Mouse (Mus musculus) heart, adult 9 months (tissue): ENCODE measurements at regions not wholly inside any gene's neighbourhood (a gene's known extent, or its start where the extent isn't known, plus 50 kb on each side); places are given as distances from the start of the nearest gene placed in this dataset.
"Not testable (repeated sequence)": the region's sequence is repeated elsewhere in the genome, so short reads cannot be mapped to it uniquely, and the experiment has no call there.

ENCODE experiments used
- DNase-seq, 2 experiments: peaks; one replicate each; pipeline ENCODE4 v3.0.0; 2022; ENCODE audit warnings: low spot score in 2 of 2

DNA sequence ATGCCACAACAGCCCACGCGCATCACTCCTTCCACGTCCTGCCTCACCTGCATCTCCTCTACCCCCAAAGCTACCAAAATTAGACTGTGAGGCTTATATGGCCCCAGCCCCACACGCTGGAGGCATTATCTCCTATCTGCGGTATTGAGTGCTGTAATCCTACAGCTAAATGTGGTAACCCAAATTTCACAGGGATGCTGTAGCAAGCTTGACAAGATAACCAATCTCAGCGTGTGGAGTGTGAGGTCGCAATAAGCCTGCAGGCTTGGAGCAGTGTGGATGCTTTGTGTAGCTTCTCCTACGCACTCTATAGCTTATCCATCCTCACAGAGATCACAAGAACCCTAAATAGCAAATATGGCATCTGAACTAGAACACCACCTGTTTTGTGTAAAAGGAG is 251.2 kb upstream of the Kcnh8 start:
- DNase-seq, result no peak

DNA sequence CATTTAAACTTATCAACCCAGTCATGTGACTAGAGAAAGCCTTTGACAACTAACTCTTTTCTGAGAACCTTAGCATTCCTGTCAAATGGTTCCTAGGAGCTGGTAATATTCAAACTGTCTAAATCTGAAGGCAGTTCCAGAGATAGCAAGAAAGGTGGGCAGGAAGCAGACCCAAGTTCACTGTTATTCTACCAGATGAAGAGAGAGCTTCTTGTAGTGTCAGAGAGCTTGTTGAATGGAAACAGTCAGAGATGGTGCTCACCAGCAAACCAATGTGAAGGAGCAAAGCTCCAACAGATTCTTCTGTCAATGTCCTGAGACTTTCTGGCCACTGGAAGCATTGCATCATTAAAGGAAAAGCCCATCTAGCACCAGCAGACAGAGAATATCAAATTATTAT is 251.8 kb upstream of the Kcnh8 start:
- no peak for DNase-seq

DNA sequence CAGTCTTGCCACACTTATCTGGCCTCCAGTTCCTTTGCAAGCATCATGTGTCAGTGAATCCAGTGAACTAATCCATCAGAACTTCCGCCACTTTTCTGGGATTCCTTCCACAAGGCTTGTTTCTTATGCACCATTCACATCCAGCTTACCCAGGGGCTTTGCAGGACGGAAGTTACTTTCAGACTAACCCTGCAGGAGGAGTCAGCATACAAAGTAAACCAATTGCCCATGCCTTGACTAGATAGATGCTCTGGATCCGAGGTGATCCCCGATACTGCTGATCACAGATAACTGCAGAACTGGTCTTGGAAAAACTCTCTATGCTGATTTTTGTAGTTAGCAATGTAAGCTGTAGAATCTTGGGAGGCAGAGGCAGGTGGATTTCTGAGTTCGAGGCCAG is 252.6 kb upstream of the Kcnh8 start:
- no peak for DNase-seq

DNA sequence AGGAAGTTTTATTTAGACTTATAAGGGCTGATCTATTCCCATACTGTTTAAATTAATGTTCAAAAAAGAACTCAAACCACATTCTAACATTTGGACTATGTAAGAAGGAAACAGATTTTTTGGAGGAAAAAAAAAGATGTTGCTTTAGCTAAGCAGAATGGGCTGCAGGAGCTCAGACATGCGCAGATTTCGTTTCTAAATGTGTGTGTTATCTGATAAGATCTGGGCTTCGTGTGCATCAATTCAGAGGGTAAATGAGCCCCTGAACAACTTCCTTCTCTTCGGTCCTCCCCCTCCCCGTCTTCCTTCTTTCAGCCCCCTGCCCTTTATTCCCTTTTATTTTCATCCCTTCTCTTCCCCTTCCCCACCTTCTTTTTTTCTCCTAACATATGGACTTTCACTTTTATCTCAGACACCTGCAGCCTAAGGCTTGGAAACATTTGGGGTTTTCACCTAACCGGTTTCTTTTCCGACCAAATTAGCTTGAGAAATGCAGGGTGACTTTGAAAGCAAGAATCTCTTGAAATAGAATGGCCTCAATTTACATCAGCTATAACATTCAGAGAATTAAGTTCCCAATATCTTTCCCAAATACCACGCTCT is 253.9 kb upstream of the Kcnh8 start:
- no peak for DNase-seq

DNA sequence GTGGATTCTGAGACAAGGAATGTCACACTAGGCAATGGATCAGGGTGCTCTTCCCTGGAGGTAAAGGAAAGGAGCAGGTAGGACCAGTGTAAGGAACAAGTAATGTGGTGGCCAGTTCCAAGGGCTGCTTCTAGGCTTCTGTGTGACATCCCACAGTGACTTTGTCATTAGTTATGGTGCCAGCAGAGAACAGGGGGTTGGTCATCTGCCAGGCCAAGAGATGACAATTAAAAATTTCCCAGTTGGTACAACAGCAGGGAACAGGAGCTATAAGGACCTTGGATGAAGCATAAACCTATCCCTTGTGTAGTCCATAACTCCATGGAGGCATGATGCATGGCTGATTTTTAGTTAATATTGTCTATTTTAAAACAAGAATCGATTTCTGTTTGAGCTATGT is 281.9 kb upstream of the Kcnh8 start:
- DNase-seq, result no peak

DNA sequence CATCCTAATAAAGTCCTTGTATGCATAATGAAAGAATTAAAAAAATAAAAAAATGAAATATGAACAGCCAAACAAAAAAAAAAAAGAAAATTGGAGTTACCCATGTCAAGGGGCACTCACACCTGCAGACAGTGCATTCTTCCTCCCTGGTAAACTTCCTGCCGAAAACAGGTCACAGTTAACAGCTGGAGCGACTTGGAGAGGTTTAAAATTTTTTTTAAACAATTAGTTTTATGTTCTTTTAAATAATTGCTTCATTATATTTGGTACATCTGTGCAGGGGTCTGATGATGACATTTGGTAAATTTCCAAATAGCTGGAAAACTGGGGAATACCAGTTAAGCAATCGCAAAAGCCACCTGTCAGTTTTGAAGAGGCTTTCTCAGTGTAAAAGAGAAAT is 285.5 kb upstream of the Kcnh8 start:
- no peak for DNase-seq

DNA sequence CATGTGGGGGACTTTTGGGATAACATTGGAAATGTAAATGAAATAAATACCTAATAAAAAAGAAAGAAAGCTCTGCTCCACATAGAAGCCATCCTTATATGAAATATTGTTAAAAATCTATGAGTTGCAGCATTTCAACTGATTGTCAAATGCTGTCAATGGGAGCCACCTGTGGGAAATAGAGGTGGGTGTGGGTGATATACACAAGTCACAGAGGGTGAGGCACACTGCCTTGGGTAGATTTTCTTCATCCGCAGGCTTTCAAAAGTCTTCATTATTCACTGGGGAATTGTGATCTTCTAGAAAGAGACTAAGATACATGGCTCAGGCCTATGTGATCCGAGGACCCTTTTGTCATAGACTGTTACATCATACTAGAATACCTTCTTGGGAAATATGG is 286.6 kb upstream of the Kcnh8 start:
- DNase-seq, result no peak

DNA sequence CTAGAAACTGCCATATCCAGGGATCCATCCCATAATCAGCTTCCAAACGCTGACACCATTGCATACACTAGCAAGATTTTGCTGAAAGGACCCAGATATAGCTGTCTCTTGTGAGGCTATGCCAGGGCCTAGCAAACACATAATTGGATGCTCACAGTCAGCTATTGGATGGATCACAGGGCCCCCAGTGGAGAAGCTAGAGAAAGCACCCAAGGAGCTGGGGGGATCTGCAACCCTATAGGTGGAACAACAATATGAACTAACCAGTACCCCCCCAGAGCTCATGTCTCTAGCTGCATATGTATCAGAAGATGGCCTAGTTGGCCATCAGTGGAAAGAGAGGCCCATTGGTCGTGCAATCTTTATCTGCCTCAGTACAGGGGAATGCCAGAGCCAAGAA is 287.1 kb upstream of the Kcnh8 start:
- not testable (repeated sequence) for DNase-seq

DNA sequence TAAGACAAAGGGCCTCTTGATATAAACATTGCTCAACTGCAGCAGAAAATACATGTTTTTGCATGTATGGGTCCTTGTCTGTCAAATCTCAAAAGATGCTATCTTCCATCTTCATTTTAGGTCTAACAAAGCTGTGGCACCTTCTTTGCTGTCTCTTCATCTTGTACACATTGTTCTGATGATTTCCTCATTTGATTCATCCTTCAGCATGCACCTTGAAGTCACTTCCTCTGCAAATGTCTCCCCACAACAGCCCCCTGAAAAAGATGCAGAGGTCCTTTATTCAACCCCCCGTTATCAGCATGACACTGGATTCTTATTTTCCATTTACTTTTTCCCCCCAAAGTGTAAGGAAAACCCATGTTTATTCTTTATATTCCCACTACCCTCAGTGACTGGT is 290.5 kb upstream of the Kcnh8 start:
- no peak for DNase-seq

DNA sequence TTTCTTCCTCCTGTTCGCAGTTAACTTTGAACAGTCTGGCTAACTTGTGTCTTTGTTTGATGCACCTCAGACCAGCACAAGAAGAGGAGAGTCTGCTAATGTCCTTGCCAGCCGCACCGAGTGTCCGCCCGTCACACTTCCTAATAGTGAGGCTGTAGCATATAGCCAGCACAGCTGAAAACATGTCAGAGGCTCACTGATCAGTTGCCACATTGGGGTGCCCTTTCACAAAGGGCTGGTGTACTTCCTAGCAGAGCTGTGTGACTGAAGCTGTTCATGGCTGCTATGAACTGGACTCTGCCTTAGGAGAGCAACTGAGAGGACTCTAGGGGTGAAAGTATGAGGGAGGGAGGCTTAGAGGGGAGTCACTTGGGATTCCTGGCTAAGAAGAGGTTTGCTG is 293.7 kb upstream of the Kcnh8 start:
- no peak for DNase-seq

DNA sequence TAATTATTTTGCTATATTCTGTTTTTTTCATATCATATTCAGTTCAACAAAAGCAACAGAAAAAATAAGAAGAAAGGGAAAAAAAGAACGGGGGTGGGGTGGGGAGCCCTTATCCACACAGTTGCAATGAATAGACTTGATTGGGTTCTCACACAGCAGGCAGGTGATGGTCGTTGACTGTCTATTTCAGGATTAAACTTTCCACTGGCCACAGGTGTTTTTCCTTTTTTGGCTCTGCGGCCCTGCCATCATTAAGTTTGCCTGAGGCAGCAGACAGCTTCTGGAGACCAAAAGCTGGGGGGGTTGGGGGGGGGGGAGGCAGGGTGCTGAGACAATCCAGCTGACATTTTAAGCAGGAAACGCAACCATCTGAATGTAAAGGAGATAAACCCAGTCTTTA is 298.4 kb upstream of the Kcnh8 start:
- DNase-seq, result no peak

DNA sequence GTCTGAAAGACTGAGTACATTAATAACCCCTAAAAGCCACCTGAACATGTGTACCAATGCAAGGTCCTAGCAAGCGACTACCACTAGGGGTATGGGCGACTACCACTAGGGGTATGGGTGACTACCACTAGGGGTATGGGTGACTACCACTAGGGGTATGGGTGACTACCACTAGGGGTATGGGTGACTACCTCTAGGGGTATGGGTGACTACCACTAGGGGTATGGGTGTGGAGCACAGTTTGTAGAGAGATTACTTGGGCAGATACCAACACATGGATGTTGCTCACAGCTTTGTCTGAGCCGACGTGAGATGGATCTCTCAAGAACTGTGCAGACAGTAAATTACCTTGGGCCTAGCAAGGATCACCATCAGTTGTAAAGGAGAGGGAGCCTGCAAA is 299.2 kb upstream of the Kcnh8 start:
- no peak for DNase-seq

DNA sequence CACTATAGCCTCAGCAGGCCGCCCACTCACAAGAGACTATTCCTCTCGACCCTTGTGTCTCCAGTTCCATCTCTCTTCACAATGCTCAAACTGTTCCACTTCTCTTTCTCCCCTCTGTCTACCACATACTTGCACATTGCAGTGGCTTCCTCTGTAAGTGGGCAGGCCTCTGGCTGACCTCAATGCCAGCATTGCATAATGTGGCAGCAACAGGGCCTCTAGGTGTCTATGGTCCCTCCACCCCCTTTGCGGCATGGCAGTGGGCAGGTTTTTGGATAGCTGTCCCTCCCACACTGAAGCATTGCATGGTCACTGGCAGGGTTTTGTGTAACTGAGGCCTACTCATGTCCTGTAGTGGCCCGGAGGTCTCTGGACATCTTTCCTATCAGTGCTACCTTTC is 302.7 kb upstream of the Kcnh8 start:
- DNase-seq, result no peak

DNA sequence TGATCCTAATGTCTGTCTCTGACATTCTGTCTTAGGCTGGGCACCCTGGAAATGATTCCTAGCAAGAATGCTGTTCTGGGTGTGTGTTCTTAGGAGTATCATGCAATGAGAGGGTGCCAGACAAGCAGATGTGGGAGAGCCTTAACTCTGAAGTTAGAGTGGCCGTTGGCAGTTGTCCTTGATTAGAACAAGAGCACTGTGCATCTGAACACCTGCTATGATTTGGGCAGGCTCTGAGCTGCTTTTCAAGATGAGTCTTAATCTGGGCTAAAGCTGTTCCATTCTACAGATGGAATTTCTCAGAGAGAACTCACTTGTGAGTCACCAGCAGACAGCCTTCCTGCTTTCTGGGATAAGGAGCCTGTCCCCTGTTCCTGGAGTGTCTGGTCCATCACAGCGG is 317.1 kb upstream of the Kcnh8 start:
- DNase-seq, result no peak

DNA sequence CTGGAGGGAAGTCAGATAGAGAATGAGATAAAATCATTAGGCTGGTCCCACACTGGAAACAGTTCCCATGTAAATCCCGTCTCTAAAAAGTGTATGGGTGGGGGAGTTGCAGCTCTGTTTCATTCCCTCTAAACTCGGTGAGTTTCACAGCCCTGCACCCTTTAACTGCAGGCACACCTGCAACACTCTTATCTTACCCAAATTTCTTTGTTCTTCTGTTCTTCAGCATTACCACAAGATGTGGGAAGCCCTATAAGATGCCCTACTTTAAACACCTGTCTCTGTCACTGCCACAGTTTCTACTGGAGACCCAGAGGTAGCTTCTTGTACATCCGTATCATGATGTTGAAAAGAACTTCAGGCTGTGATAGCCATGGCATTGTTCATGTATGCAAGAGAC is 320.2 kb upstream of the Kcnh8 start:
- no peak for DNase-seq

DNA sequence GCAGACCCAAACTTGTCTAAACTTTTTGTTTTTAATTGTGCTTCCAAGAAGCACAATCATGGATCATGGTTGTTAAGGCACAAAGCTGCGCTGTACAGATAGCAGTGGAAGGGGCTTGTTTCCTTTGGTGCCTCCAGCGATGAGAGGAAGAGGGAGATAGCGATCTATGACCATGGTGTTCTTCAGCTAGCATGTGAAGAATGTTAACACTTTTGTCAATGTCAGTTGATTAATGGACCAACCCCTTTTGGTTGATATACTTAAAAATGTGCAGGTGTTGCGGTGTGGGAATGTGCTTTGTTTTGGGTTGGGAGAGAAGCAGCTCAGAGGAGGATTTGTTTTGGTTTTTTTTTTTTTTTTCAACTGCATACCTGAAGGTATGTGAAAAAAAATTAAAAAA is 324.0 kb upstream of the Kcnh8 start:
- no peak for DNase-seq

DNA sequence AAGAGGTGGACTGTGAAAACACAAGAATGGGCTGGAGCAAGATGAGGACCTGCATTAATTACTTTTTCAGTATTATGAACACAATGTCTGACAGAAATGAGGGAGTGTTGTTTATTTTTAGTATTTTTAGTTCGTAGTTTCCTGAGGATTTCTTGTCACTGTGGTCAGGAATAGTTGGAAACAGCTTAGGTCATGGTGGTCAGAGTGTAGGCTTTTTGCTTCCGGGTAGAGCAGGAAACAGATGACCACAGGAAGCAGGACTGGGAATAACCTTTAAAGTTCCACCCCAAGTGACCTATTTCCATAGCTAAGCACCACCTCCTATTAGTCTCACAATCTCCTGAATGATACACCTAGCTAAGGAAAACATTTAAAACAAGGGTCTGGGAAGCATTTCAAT is 333.7 kb upstream of the Kcnh8 start:
- DNase-seq, result no peak

DNA sequence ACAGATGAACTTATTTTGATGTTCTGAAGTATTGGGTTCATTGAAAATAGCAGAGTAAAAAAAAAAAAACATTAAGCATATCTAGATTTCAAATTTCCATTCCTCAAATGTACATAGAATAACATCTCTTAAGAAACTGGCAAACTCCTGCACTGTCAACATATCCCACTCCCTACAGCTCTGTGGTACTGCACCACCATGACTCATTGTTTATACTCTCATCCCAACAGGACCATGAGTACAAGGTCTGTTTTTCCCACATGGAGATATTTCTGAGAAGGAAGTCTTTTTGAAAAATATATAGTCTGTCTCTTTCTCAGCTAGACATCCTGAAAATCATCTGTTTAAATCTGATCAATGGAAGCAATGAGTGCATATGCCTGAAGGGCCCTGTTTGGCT is 351.2 kb upstream of the Kcnh8 start:
- no peak for DNase-seq

DNA sequence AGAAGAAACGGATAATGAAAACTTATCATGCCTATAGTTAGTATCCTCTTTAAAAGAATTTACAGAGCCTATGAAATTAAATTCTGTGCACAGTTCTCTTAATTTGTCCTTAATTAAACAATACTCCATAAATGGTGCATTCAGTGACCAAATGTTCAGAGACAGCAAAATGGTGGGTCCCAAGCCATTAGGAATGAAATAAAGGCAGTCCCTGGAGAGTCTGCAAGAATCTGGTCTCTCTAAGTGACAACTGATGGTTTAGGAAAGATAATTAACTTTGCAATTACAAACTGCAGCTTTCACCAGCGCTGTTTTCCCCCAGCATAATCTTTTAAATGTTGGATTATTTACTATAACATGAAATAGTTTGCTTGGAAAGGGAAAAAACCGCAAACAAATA is 376.9 kb upstream of the Kcnh8 start:
- no peak for DNase-seq

DNA sequence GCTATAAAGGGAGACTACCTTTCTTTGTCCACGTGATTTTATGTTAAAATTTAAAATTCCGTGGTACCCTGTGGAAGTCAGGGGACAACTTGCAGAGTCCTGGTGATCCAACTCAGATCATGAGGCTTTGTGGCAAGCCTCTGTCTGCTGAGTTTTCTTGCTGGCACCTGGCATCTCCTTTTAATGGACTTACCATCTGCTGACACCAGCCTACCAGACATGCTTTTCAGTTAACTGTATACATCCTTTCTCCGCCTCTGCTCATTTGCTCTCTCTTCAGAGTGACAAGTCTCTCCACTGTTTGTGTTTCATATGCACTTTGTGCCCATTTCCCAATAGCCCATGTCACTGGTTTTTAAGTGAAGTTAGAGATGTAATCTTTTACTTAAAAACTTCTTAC is 382.1 kb upstream of the Kcnh8 start:
- no peak for DNase-seq

DNA sequence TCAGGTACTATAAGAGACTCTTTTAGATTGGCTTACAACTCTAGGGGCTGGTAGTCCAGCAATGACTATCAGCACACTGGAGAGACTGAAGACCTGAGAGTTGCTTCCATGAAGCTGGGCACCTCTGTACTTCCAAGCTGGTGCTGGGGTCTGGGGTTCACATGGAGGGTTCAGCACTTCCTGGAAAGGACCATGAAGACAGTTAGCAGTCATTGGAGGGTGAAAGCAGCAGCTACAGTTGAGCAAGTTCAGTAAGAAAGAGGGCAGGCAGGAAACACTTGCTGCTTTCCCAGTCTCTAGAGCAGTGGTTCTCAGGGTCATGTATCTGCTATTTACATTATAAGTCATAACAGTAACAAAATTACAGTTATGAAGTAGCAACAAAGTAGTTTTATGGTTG is 384.3 kb upstream of the Satb1 start:
- DNase-seq, result no peak

DNA sequence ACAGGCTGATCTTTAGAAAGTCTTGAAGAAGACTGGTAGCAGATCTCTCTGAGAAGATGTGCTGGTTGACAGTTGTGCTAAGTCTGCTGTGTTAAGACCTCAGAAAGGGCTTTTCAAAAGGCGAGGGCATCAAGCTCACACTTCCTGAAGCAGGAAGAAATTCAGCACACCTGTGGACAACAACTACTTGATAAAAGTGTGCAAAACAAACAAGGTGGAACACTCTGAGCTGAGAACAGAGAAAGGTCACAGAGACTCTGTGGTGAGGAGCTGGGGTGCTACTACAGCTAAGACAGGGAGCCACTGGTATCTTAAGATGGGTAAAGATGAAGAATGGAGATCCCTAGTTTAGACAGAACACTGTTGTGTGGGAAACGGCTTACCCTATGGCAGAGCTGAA is 379.9 kb upstream of the Satb1 start:
- DNase-seq, result no peak

DNA sequence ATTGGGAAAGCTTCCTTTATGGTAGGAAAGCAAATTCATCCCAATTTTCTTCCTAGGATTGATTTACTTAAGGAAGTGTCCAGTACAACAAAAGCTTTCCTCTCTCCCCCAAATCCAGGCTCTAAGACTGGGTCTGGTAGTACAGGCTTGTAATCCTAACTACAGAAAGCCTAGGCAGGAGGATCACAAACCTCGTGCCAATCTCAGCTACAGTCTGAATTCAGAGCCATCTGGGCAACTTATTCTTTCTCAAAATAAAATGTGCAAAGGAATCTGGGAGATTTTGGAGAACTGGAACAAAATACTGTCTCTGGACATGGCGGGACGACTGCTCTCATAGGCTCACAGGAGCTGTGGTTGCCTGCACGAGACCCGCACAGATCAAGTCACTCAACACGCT is 377.4 kb upstream of the Satb1 start:
- no peak for DNase-seq

DNA sequence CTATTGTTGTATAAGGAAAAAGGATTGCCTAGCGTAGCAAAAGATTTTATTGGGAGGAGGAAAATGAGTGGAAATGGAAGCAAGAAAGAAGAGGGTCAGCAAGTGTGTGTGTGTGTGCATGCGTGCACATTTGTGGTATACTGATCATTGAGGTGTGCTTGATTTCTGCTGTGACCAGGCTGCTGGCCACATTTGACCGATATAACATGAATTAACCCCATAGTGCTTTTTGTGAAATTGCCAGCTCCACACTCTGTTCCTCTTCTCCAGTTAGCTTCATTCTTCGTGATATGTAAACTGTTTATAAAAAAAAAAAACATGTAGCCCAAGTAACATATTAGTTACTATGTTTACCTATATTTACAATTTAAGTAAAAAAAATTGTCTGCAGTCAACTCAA is 364.6 kb upstream of the Satb1 start:
- no peak for DNase-seq

DNA sequence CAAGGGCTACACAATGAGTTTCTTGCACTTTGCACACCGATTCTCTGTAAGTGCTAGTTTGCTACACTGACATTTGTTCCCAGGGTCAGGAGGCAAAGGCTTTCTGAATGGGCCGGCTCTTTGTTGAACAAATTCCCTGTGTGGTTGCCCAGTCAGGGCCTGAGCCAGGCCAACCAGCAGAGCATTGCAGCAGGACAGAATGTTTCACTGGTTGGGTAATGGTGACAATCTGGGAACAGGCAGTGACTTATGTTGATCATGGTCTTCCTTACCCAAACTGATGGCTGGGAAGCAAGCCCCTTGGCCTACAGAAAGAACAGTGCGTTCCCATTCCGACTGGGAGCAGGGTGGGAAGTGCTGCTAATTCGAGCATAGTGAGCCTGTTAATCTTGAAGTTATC is 363.7 kb upstream of the Satb1 start:
- DNase-seq, result no peak
